Mouse (Mus musculus) adrenal gland (tissue): ENCODE measurements around the gene Enc1.

Experiments
- intact Hi-C: fragments of 180-260 bp; cut with DNase I; formaldehyde crosslinking; loops from one replicate; pipeline ENCODE4 v1.15.1; 2025

The Enc1 gene

GRCm38 (mm10) chr13:97287046-97287445 is 46.1 kb downstream of the Enc1 start:
- intact Hi-C loops: no loop called here

GRCm38 (mm10) chr13:97290747-97291146 is 49.8 kb downstream of the Enc1 start:
- intact Hi-C loops: no loop called here

- intact Hi-C loops: no loop called here
Observed at GRCm38 (mm10) chr13:97291354-97291753, 50.4 kb downstream of the Enc1 start.

GRCm38 (mm10) chr13:97292026-97292425 is 51.1 kb downstream of the Enc1 start:
- intact Hi-C loops: no loop called here

GRCm38 (mm10) chr13:97292451-97293245 is 51.7 kb downstream of the Enc1 start:
- intact Hi-C loops: no loop called here

GRCm38 (mm10) chr13:97295101-97295852 is 54.4 kb downstream of the Enc1 start:
- intact Hi-C loops: no loop called here

- intact Hi-C loops: no loop called here
Observed at GRCm38 (mm10) chr13:97295853-97296219, 54.9 kb downstream of the Enc1 start.

- intact Hi-C loops: no loop called here
Observed at GRCm38 (mm10) chr13:97296281-97296680, 55.4 kb downstream of the Enc1 start.

GRCm38 (mm10) chr13:97296757-97297156 is 55.9 kb downstream of the Enc1 start:
- intact Hi-C loops: no loop called here

- intact Hi-C loops: no loop called here
Observed at GRCm38 (mm10) chr13:97297418-97298050, 56.6 kb downstream of the Enc1 start.

GRCm38 (mm10) chr13:97298896-97299295 is 58.0 kb downstream of the Enc1 start:
- intact Hi-C loops: no loop called here

GRCm38 (mm10) chr13:97299877-97300873 is 59.3 kb downstream of the Enc1 start:
- intact Hi-C loops: no loop called here
